Mouse (Mus musculus) small intestine, adult 2 months (tissue): ENCODE data around the gene Rec114.

Experiments
- CTCF ChIP-seq: fragments of 200-500 bp; IDR thresholded peaks from 2 replicates; pipeline ENCODE4 v1.5.1; 2012; ENCODE audit warnings: low read depth, mild to moderate bottlenecking, control low read depth, inconsistent platforms, low read length, moderate library complexity, mixed read lengths; ENCODE audit not compliant: insufficient replicate concordance, insufficient read length; ENCODE audit errors: extremely low read depth
- POLR2A ChIP-seq: fragments of 200-500 bp; IDR thresholded peaks from 2 replicates; pipeline ENCODE4 v1.6.1; 2012; ENCODE audit warnings: low read depth, mild to moderate bottlenecking, control low read depth, inconsistent platforms, low read length, moderate library complexity

DNA sequence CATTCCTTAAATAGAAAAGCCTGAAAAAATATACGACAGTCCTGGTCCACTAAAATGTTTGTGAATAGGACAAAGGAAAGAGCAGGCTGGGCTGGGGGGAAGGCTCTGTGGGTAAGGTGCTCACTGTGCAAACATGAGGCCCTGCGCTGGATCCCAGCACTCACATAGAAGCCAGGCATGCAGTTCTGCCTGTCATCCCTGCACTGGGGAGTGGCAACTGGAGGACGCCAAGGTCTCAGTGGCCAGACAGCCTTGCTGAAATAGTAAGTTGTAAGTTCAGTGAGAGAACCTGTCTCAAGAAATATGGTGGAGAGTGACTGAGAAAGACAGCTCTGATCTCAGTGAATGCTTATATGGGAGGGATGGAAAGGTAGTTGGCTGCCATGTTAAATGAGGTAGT lies 83.1 kb downstream of the Rec114 start:
- TF ChIP-seq POLR2A (no peak), CTCF (no peak)
